Mouse (Mus musculus) ES-E14 (cell line): ENCODE results near the gene Mpdu1.

Experiments
- CHD2 ChIP-seq: IDR thresholded peaks from 2 replicates; pipeline ENCODE4 v1.6.1; 2014; ENCODE audit warnings: mild to moderate bottlenecking, low read depth, low read length, inconsistent platforms
- HCFC1 ChIP-seq: IDR thresholded peaks from 2 replicates; pipeline ENCODE4 v1.6.1; 2012; ENCODE audit warnings: low read length, inconsistent platforms, borderline replicate concordance; ENCODE audit not compliant: insufficient read depth
- MAFK ChIP-seq: IDR thresholded peaks from 2 replicates; pipeline ENCODE4 v1.6.1; 2014; ENCODE audit warnings: mild to moderate bottlenecking, low read depth, low read length, inconsistent platforms; ENCODE audit not compliant: insufficient read depth
- ZC3H11A ChIP-seq: IDR thresholded peaks from 2 replicates; pipeline ENCODE4 v1.6.1; 2012; ENCODE audit warnings: low read depth, mild to moderate bottlenecking, inconsistent platforms, low read length, borderline replicate concordance

DNA sequence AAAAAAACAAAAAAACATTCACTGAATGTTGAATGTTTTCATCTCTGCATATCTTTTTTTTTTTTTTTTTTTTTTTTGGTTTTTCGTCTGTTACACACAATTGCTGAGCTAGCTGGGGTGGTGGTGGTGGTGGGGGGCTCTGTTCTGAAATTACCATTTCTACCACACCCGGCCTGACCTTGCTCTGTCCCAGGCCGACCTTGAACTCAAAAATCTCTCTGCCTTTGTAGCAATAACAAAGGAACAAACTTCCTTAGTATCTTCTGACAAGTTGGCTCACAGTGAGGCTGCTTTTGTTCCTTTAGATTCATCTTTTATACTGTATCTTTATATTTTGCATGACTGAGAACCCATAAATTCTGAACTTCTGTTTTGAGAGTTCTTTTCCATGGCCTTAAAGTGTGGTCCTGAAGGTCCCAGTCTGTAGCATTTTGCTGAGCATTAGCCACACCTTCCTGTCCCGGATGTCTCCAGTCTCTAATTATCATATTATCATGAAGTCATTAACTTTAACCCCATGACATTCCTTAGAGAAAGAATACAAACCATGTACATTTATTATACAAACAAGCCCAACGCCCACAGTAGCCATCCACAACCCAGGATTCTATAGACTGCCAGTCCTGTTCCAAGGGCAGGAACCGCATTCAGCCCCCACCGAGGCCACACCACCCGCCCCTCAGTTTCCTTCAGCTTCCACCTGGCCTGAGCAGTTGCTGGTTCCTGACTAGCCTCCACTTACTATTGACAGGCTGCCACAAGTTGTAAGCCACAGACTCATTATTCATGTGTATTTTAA, 41.6 kb upstream of the Mpdu1 start:
- TF ChIP-seq MAFK, result no peak
- TF ChIP-seq HCFC1, result no peak
- no peak for TF ChIP-seq ZC3H11A
- TF ChIP-seq CHD2, result peak; percentile 61; the same call in 1 of the 2 replicates
